Mouse (Mus musculus) spleen, adult 2 months (tissue): ENCODE data around the gene Slc37a1.

Source experiments
- CTCF ChIP-seq: fragments of 200-500 bp; IDR thresholded peaks from 2 replicates; pipeline ENCODE4 v1.5.1; 2011; ENCODE audit warnings: mild to moderate bottlenecking, inconsistent platforms; ENCODE audit not compliant: insufficient read depth, insufficient read length, insufficient replicate concordance; ENCODE audit errors: extremely low read depth
- POLR2A ChIP-seq: fragments of 200-500 bp; IDR thresholded peaks from 2 replicates; pipeline ENCODE4 v1.6.1; 2011; ENCODE audit warnings: low read depth, low read length, inconsistent platforms

GRCm38 (mm10) chr17:31335344-31336080 is 48.9 kb downstream of the Slc37a1 start:
- TF ChIP-seq CTCF = no peak
- TF ChIP-seq POLR2A = no peak
